Comparison of ENCODE assay signal across 15 mouse cellular contexts in the genomic region with DNA sequence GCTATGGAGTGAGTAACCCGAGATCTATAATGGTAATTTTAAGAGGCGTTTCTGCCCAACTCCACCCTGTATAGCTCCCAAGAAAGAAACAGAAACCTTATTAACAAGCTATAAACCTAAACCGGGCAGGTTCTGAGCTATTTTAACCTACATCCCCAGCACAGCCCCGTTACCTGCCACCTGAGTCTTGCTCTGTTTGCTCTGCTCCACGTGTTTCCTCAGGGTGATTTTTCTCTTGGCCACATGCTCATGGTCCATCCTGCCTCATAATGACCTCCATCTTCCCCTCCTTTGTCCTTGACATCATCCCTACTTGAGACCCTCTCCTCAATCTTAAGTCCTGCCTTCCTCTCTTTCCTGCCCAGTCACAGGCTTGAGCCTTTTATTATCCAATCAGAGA. TPM values are rescaled to one million over a fixed set of nuclear protein-coding genes. Genes with fewer than 3 reads are reported as not detected.
A peak's percentile ranks its signal among the peaks of the same experiment; 100 is the strongest.
DNase-seq lines count a peak whose midpoint lies in the region; ATAC-seq lines count a peak whose summit lies in the region.
"Had no signal": no experiment of that assay in that cellular context is flagged by ENCODE, and none has a peak within 500 bp of the region (broad histone marks: within the 10 kb centered on the region; RNA-seq: fewer than 3 reads in every experiment).

No protein-coding gene starts in this region.

- no peak overlapping the region for H3K9ac ChIP-seq in heart, embryonic 12.5 days
- H3K9ac ChIP-seq in lung, embryonic 16.5 days (ENCODE audit: low read length): peak overlapping the region; percentile 17; the same call in 1 of the 2 replicates
- H3K9ac ChIP-seq in embryonic facial prominence, embryonic 13.5 days: no peak overlapping the region
- no peak overlapping the region for H3K9ac ChIP-seq in liver, embryonic 16.5 days (ENCODE audit: low read depth, low read length)
- H3K9ac ChIP-seq: midbrain, embryonic 15.5 days had no signal

- DNase-seq in heart, adult 9 months (ENCODE audit: low spot score in 2 of 2): no peak
- DNase-seq in lung, adult 18-20 months: no peak
- no peak for DNase-seq in cerebellum, postnatal 25 days
- DNase-seq in thymus, postnatal 4 days: no peak
- DNase-seq: adrenal gland, postnatal 10 days; heart, adult 2 months; kidney, adult 2 months; layer of hippocampus, adult 9-11 months; lung, postnatal 10 days; thymus, adult 18-20 months had no signal

- H3K4me3 ChIP-seq in heart, embryonic 12.5 days: no peak overlapping the region
- no peak overlapping the region for H3K4me3 ChIP-seq in lung, embryonic 16.5 days (ENCODE audit: low read length)
- H3K4me3 ChIP-seq in embryonic facial prominence, embryonic 13.5 days: no peak overlapping the region
- H3K4me3 ChIP-seq in liver, embryonic 16.5 days (ENCODE audit: low read depth, low read length): peak overlapping the region; percentile 2; the same call in 1 of the 2 replicates
- H3K4me3 ChIP-seq: heart, adult 2 months; midbrain, embryonic 15.5 days had no signal

- ATAC-seq in heart, embryonic 12.5 days (ENCODE audit: insufficient number of reproducible peaks, low FRiP score): no peak
- ATAC-seq in lung, embryonic 16.5 days (ENCODE audit: low read depth): no peak
- no peak for ATAC-seq in embryonic facial prominence, embryonic 13.5 days (ENCODE audit: insufficient number of reproducible peaks, insufficient read depth, low FRiP score, low TSS enrichment, low read depth)
- ATAC-seq in liver, embryonic 16.5 days (ENCODE audit: low read depth): no peak
- ATAC-seq: midbrain, embryonic 15.5 days had no signal

- H3K9me3 ChIP-seq in heart, embryonic 12.5 days (replicated peaks): no peaks in the 10 kb centered on the region
- H3K9me3 ChIP-seq in lung, embryonic 16.5 days (ENCODE audit: control insufficient read depth, low read length): no peaks in the 10 kb centered on the region
- no peaks in the 10 kb centered on the region for H3K9me3 ChIP-seq in embryonic facial prominence, embryonic 13.5 days
- no peaks in the 10 kb centered on the region for H3K9me3 ChIP-seq in liver, embryonic 16.5 days (replicated peaks; ENCODE audit: control insufficient read depth, low read length)
- H3K9me3 ChIP-seq: midbrain, embryonic 15.5 days had no signal

- peaks cover 25% of the 10 kb centered on the region for H3K36me3 ChIP-seq in heart, embryonic 12.5 days
- H3K36me3 ChIP-seq in lung, embryonic 16.5 days (ENCODE audit: control insufficient read depth, insufficient read depth, low read length): no peaks in the 10 kb centered on the region
- peaks cover 39% of the 10 kb centered on the region for H3K36me3 ChIP-seq in embryonic facial prominence, embryonic 13.5 days
- peaks cover 7% of the 10 kb centered on the region for H3K36me3 ChIP-seq in liver, embryonic 16.5 days (ENCODE audit: control insufficient read depth, insufficient read depth)
- H3K36me3 ChIP-seq: midbrain, embryonic 15.5 days had no signal

- 95% methylated on average over 5 of the region's 5 CpGs for WGBS in heart, embryonic 12.5 days
- WGBS in lung, embryonic 16.5 days: 83% methylated on average over 5 of the region's 5 CpGs
- WGBS in embryonic facial prominence, embryonic 13.5 days: 81% methylated on average over 5 of the region's 5 CpGs
- WGBS in liver, embryonic 16.5 days (ENCODE audit: insufficient replicate concordance): 81% methylated on average over 5 of the region's 5 CpGs

- peaks cover 28% of the 10 kb centered on the region for H3K4me1 ChIP-seq in heart, embryonic 12.5 days (replicated peaks)
- H3K4me1 ChIP-seq in lung, embryonic 16.5 days (replicated peaks; ENCODE audit: control insufficient read depth, insufficient read depth, low read length): peaks cover 32% of the 10 kb centered on the region
- peaks cover 33% of the 10 kb centered on the region for H3K4me1 ChIP-seq in embryonic facial prominence, embryonic 13.5 days
- H3K4me1 ChIP-seq in liver, embryonic 16.5 days (ENCODE audit: control insufficient read depth, low read depth, low read length): peaks cover 30% of the 10 kb centered on the region

- peak overlapping the region; percentile 22 for H3K4me2 ChIP-seq in heart, embryonic 12.5 days
- peak overlapping the region; percentile 34 for H3K4me2 ChIP-seq in lung, embryonic 16.5 days (ENCODE audit: low read depth, low read length)
- peak overlapping the region; percentile 12 for H3K4me2 ChIP-seq in embryonic facial prominence, embryonic 13.5 days
- peak overlapping the region; percentile 82 for H3K4me2 ChIP-seq in liver, embryonic 16.5 days (ENCODE audit: low read depth, low read length)
- H3K4me2 ChIP-seq: midbrain, embryonic 15.5 days had no signal

- H3K27ac ChIP-seq in heart, embryonic 12.5 days (ENCODE audit: poor library complexity, severe bottlenecking): no peak overlapping the region
- no peak overlapping the region for H3K27ac ChIP-seq in lung, embryonic 16.5 days (ENCODE audit: low read length)
- no peak overlapping the region for H3K27ac ChIP-seq in embryonic facial prominence, embryonic 13.5 days
- H3K27ac ChIP-seq in liver, embryonic 16.5 days (ENCODE audit: low read length): no peak overlapping the region
- H3K27ac ChIP-seq: heart, adult 2 months; midbrain, embryonic 15.5 days had no signal

- H3K27me3 ChIP-seq in heart, embryonic 12.5 days (replicated peaks): no peaks in the 10 kb centered on the region
- no peaks in the 10 kb centered on the region for H3K27me3 ChIP-seq in lung, embryonic 16.5 days (ENCODE audit: control insufficient read depth, insufficient read depth, low read depth, low read length)
- no peaks in the 10 kb centered on the region for H3K27me3 ChIP-seq in embryonic facial prominence, embryonic 13.5 days
- no peaks in the 10 kb centered on the region for H3K27me3 ChIP-seq in liver, embryonic 16.5 days (ENCODE audit: control insufficient read depth, insufficient read depth, low read depth, low read length)
- H3K27me3 ChIP-seq: midbrain, embryonic 15.5 days had no signal

RNA-seq across cellular contexts. Expression of a gene that starts 3.9 kb away (rescaled TPM):
- 13.9 and 14.4 TPM in 2 replicates for polyA plus RNA-seq in heart, embryonic 12.5 days (2016; fragmentation: Nextera tagmentation; extraction: Ambion mirVana)
- polyA plus RNA-seq in lung, embryonic 16.5 days (2015; fragmentation: Nextera tagmentation; extraction: Ambion mirVana): 16.8 and 18.4 TPM in 2 replicates
- polyA plus RNA-seq in embryonic facial prominence, embryonic 13.5 days (2015; fragmentation: Nextera tagmentation; extraction: Ambion mirVana): 14.6 and 16.2 TPM in 2 replicates
- 10.6 and 11.1 TPM in 2 replicates for polyA plus RNA-seq in liver, embryonic 16.5 days (2015; fragmentation: Nextera tagmentation; extraction: Ambion mirVana)

RNA-seq across cellular contexts. Expression of a gene that starts 26.0 kb away (rescaled TPM):
- polyA plus RNA-seq in heart, embryonic 12.5 days (2016; fragmentation: Nextera tagmentation; extraction: Ambion mirVana): 1.8 and 2.2 TPM in 2 replicates
- polyA plus RNA-seq in lung, embryonic 16.5 days (2015; fragmentation: Nextera tagmentation; extraction: Ambion mirVana): 0.18 and 0.70 TPM in 2 replicates
- polyA plus RNA-seq in embryonic facial prominence, embryonic 13.5 days (2015; fragmentation: Nextera tagmentation; extraction: Ambion mirVana): 0.25 TPM in 1 of 2 replicates, not detected in the other
- 0.11 and 0.22 TPM in 2 replicates for polyA plus RNA-seq in liver, embryonic 16.5 days (2015; fragmentation: Nextera tagmentation; extraction: Ambion mirVana)

RNA-seq across cellular contexts. Expression of a gene that starts 42.6 kb away (rescaled TPM):
- polyA plus RNA-seq in heart, embryonic 12.5 days (2016; fragmentation: Nextera tagmentation; extraction: Ambion mirVana): 97.4 and 101 TPM in 2 replicates
- polyA plus RNA-seq in lung, embryonic 16.5 days (2015; fragmentation: Nextera tagmentation; extraction: Ambion mirVana): 117 and 121 TPM in 2 replicates
- polyA plus RNA-seq in embryonic facial prominence, embryonic 13.5 days (2015; fragmentation: Nextera tagmentation; extraction: Ambion mirVana): 94.3 and 102 TPM in 2 replicates
- polyA plus RNA-seq in liver, embryonic 16.5 days (2015; fragmentation: Nextera tagmentation; extraction: Ambion mirVana): 69.5 and 72.1 TPM in 2 replicates

RNA-seq across cellular contexts. Expression of a gene that starts 42.7 kb away (rescaled TPM):
- polyA plus RNA-seq in heart, embryonic 12.5 days (2016; fragmentation: Nextera tagmentation; extraction: Ambion mirVana): 239 and 249 TPM in 2 replicates
- 275 and 278 TPM in 2 replicates for polyA plus RNA-seq in lung, embryonic 16.5 days (2015; fragmentation: Nextera tagmentation; extraction: Ambion mirVana)
- 199 and 208 TPM in 2 replicates for polyA plus RNA-seq in embryonic facial prominence, embryonic 13.5 days (2015; fragmentation: Nextera tagmentation; extraction: Ambion mirVana)
- polyA plus RNA-seq in liver, embryonic 16.5 days (2015; fragmentation: Nextera tagmentation; extraction: Ambion mirVana): 33.6 and 33.8 TPM in 2 replicates

RNA-seq across cellular contexts. Expression of a gene that starts 43.8 kb away (rescaled TPM):
- polyA plus RNA-seq in heart, embryonic 12.5 days (2016; fragmentation: Nextera tagmentation; extraction: Ambion mirVana): 0.17 and 0.19 TPM in 2 replicates
- polyA plus RNA-seq in lung, embryonic 16.5 days (2015; fragmentation: Nextera tagmentation; extraction: Ambion mirVana): 0.63 and 0.68 TPM in 2 replicates
- polyA plus RNA-seq in embryonic facial prominence, embryonic 13.5 days (2015; fragmentation: Nextera tagmentation; extraction: Ambion mirVana): 0.22 and 0.32 TPM in 2 replicates
- polyA plus RNA-seq in liver, embryonic 16.5 days (2015; fragmentation: Nextera tagmentation; extraction: Ambion mirVana): 0.26 and 0.34 TPM in 2 replicates

Comparison
In these comparisons a context has a peak if more than half of its experiments do, and no peak if none do; other contexts are left out.
1. H3K4me2 ChIP-seq: peak in every context shown above with its lines; median percentile 82 in liver, embryonic 16.5 days; 34 in lung, embryonic 16.5 days; 22 in heart, embryonic 12.5 days; 12 in embryonic facial prominence, embryonic 13.5 days.